Mouse (Mus musculus) kidney, adult 9 months (tissue): ENCODE data around the gene Snip1.

Source experiments
- DNase-seq: peaks from one replicate; pipeline ENCODE4 v3.0.0; 2022

Gene Snip1

GRCm38 (mm10) chr4:125066490-125067370, at the start of gene Snip1:
Gene Snip1, plus strand, starts transcription at chr4:125066672.
- DNase-seq = peak; percentile 96

GRCm38 (mm10) chr4:125017431-125017830, 49.0 kb upstream of the Snip1 start:
- DNase-seq = no peak

- no peak for DNase-seq
These were observed 45.5 kb upstream of the Snip1 start for GRCm38 (mm10) chr4:125020780-125021538.

GRCm38 (mm10) chr4:125029891-125030614, 36.4 kb upstream of the Snip1 start:
- peak; percentile 96 for DNase-seq

GRCm38 (mm10) chr4:125034341-125034740, 32.1 kb upstream of the Snip1 start:
- DNase-seq = no peak

GRCm38 (mm10) chr4:125044454-125044853, 22.0 kb upstream of the Snip1 start:
- no peak for DNase-seq

- DNase-seq = no peak
These were observed 11.1 kb upstream of the Snip1 start for GRCm38 (mm10) chr4:125055385-125055784.

GRCm38 (mm10) chr4:125056476-125056875, 10.0 kb upstream of the Snip1 start:
- no peak for DNase-seq

GRCm38 (mm10) chr4:125057273-125057672, 9.2 kb upstream of the Snip1 start:
- no peak for DNase-seq

- no peak for DNase-seq
These were observed 8.4 kb upstream of the Snip1 start for GRCm38 (mm10) chr4:125058033-125058432.

- DNase-seq = peak; percentile 53
These were observed 7.4 kb upstream of the Snip1 start for GRCm38 (mm10) chr4:125059025-125059424.

- DNase-seq = no peak
These were observed 2.6 kb upstream of the Snip1 start for GRCm38 (mm10) chr4:125063829-125064228.

GRCm38 (mm10) chr4:125065517-125066307, 760 bp upstream of the Snip1 start, which contains the start of gene Dnali1:
Gene Dnali1, minus strand, starts transcription at chr4:125065703.
- peak; percentile 71 for DNase-seq

GRCm38 (mm10) chr4:125077700-125078099, 11.2 kb downstream of the Snip1 start:
- peak; percentile 23 for DNase-seq

- DNase-seq = no peak
These were observed 12.2 kb downstream of the Snip1 start for GRCm38 (mm10) chr4:125078698-125079097.

GRCm38 (mm10) chr4:125084403-125085345, 18.2 kb downstream of the Snip1 start, which contains the start of gene Meaf6:
Gene Meaf6, plus strand, starts transcription at chr4:125085134.
- DNase-seq = peak; percentile 92

GRCm38 (mm10) chr4:125085346-125085841, 18.9 kb downstream of the Snip1 start:
- DNase-seq = peak; percentile 53

GRCm38 (mm10) chr4:125093031-125093430, 26.6 kb downstream of the Snip1 start:
- no peak for DNase-seq

GRCm38 (mm10) chr4:125096066-125096465, 29.6 kb downstream of the Snip1 start:
- no peak for DNase-seq

GRCm38 (mm10) chr4:125097412-125097811, 30.9 kb downstream of the Snip1 start:
- DNase-seq = no peak

- DNase-seq = peak; percentile 82
These were observed 33.0 kb downstream of the Snip1 start for GRCm38 (mm10) chr4:125099458-125099857.
